In genomic region chr1:152534531-152534930, GRCm38 (mm10) we compare ENCODE assay signal across 17 mouse cellular contexts.
DNase-seq lines count a peak whose midpoint lies in the region; ATAC-seq and TF ChIP-seq lines count a peak whose summit lies in the region.
"Had no signal": no experiment of that assay in that cellular context is flagged by ENCODE, and none has a peak within 500 bp of the region (broad histone marks: within the 10 kb centered on the region; RNA-seq: fewer than 3 reads in every experiment).

No protein-coding gene starts in this region.

- peak; percentile 59 for DNase-seq in kidney, adult 18-20 months
- peak; percentile 37 for DNase-seq in kidney, postnatal 14 days
- no peak for DNase-seq in spleen, postnatal 36 days (ENCODE audit: low spot score in 2 of 2)
- DNase-seq in urinary bladder, postnatal 36 days (ENCODE audit: low spot score in 2 of 2) = no peak
- DNase-seq: adrenal gland, postnatal 10 days; cerebellum, adult 11-12 months; cerebellum, adult 9-10 months; cerebellum, postnatal 25 days; gastrocnemius, postnatal 36 days; heart, adult 11 months; heart, postnatal 4 days had no signal

- H3K27ac ChIP-seq in kidney, embryonic 15.5 days = no peak overlapping the region
- peak overlapping the region; percentile 40 for H3K27ac ChIP-seq in bone marrow macrophage, adult 2 months (ENCODE audit: insufficient read depth, low read depth, low read length)
- H3K27ac ChIP-seq in stomach, embryonic 16.5 days (ENCODE audit: low read length) = peak overlapping the region; percentile 29; the same call in 1 of the 2 replicates
- H3K27ac ChIP-seq: embryonic facial prominence, embryonic 12.5 days; forebrain, embryonic 15.5 days; heart, embryonic 13.5 days had no signal

- H3K9ac ChIP-seq in kidney, embryonic 15.5 days = no peak overlapping the region
- H3K9ac ChIP-seq in stomach, embryonic 16.5 days (ENCODE audit: low read length) = no peak overlapping the region
- H3K9ac ChIP-seq: embryonic facial prominence, embryonic 12.5 days; forebrain, embryonic 15.5 days; heart, embryonic 13.5 days had no signal

- 84% methylated on average over 7 of the region's 7 CpGs for WGBS in kidney, embryonic 15.5 days
- whole genome bisulfite sequencing in stomach, embryonic 16.5 days = 72% methylated on average over 7 of the region's 7 CpGs

- TF ChIP-seq POLR2A in bone marrow macrophage, adult 2 months (IDR thresholded peaks at IDR 0.05; ENCODE audit: borderline replicate concordance, low read depth, low read length) = no peak

- H3K36me3 ChIP-seq in kidney, embryonic 15.5 days = peaks cover 81% of the 10 kb centered on the region
- H3K36me3 ChIP-seq in stomach, embryonic 16.5 days (ENCODE audit: control insufficient read depth, insufficient read depth, low read length) = 0 out of 2 replicates have a peak, but pooled peaks cover 2% of the 10 kb centered on the region

- no peak overlapping the region for H3K4me3 ChIP-seq in kidney, embryonic 15.5 days (replicated peaks)
- no peak overlapping the region for H3K4me3 ChIP-seq in bone marrow macrophage, adult 2 months (ENCODE audit: insufficient read depth, low read length)
- H3K4me3 ChIP-seq in stomach, embryonic 16.5 days (replicated peaks; ENCODE audit: low read length) = no peak overlapping the region
- H3K4me3 ChIP-seq: embryonic facial prominence, embryonic 12.5 days; forebrain, embryonic 15.5 days; heart, embryonic 13.5 days had no signal

- no peak for ATAC-seq in kidney, embryonic 15.5 days (replicated peaks; ENCODE audit: low FRiP score)
- ATAC-seq in stomach, embryonic 16.5 days (ENCODE audit: insufficient read depth, low FRiP score) = no peak
- ATAC-seq: forebrain, embryonic 15.5 days had no signal

- H3K4me2 ChIP-seq in kidney, embryonic 15.5 days = no peak overlapping the region
- no peak overlapping the region for H3K4me2 ChIP-seq in stomach, embryonic 16.5 days (ENCODE audit: low read depth, low read length)
- H3K4me2 ChIP-seq: embryonic facial prominence, embryonic 12.5 days; forebrain, embryonic 15.5 days; heart, embryonic 13.5 days had no signal

- no peaks in the 10 kb centered on the region for H3K9me3 ChIP-seq in kidney, embryonic 15.5 days (replicated peaks)
- no peaks in the 10 kb centered on the region for H3K9me3 ChIP-seq in stomach, embryonic 16.5 days (replicated peaks; ENCODE audit: control insufficient read depth, low read length)
- H3K9me3 ChIP-seq: embryonic facial prominence, embryonic 12.5 days; forebrain, embryonic 15.5 days; heart, embryonic 13.5 days had no signal

- H3K4me1 ChIP-seq in kidney, embryonic 15.5 days = peaks cover 30% of the 10 kb centered on the region
- H3K4me1 ChIP-seq in bone marrow macrophage, adult 2 months (ENCODE audit: control insufficient read depth, insufficient read depth, low read length) = peaks cover 86% of the 10 kb centered on the region
- H3K4me1 ChIP-seq in stomach, embryonic 16.5 days (ENCODE audit: control insufficient read depth, insufficient read depth, low read length) = peaks cover 6% of the 10 kb centered on the region; the same call in 1 of the 2 replicates

- H3K27me3 ChIP-seq in kidney, embryonic 15.5 days = no peaks in the 10 kb centered on the region
- no peaks in the 10 kb centered on the region for H3K27me3 ChIP-seq in stomach, embryonic 16.5 days (ENCODE audit: control insufficient read depth, insufficient read depth, low read length)
- H3K27me3 ChIP-seq: embryonic facial prominence, embryonic 12.5 days; forebrain, embryonic 15.5 days; heart, embryonic 13.5 days had no signal

- no peak for TF ChIP-seq CTCF in bone marrow macrophage, adult 2 months (IDR thresholded peaks at IDR 0.05; ENCODE audit: low read depth, low read length)

Comparison
In these comparisons a context has a peak if more than half of its experiments do, and no peak if none do; other contexts are left out.
1. DNase-seq: peak in kidney, adult 18-20 months (single experiment) and kidney, postnatal 14 days (single experiment); none in spleen, postnatal 36 days (0 of 2) and urinary bladder, postnatal 36 days (0 of 2).